Mouse (Mus musculus) thymus, postnatal 14 days (tissue): ENCODE measurements around the gene Hyal4.

Experiments
- DNase-seq: peaks from one replicate; pipeline ENCODE4 v3.0.0; 2021

Gene Hyal4

GRCm38 (mm10) chr6:24748029-24748428, at the start of gene Hyal4:
Hyal4 (plus strand) TSS chr6:24748329.
- DNase-seq, result no peak

GRCm38 (mm10) chr6:24707090-24707489, 41.0 kb upstream of the Hyal4 start:
- no peak for DNase-seq

- no peak for DNase-seq
Observed at GRCm38 (mm10) chr6:24707499-24707898, 40.6 kb upstream of the Hyal4 start.

- DNase-seq, result peak; percentile 7
Observed at GRCm38 (mm10) chr6:24721317-24722099, 26.6 kb upstream of the Hyal4 start.

- no peak for DNase-seq
Observed at GRCm38 (mm10) chr6:24728130-24728529, 20.0 kb upstream of the Hyal4 start.

GRCm38 (mm10) chr6:24732945-24733344, 15.2 kb upstream of the Hyal4 start, which contains the start of gene Hyal6:
Hyal6 (plus strand) TSS chr6:24733245.
- DNase-seq, result no peak

GRCm38 (mm10) chr6:24734565-24734964, 13.6 kb upstream of the Hyal4 start:
- DNase-seq, result no peak

- no peak for DNase-seq
Observed at GRCm38 (mm10) chr6:24759281-24759680, 11.2 kb downstream of the Hyal4 start.

GRCm38 (mm10) chr6:24766261-24766660, 18.1 kb downstream of the Hyal4 start:
- DNase-seq, result no peak

- no peak for DNase-seq
Observed at GRCm38 (mm10) chr6:24779182-24779581, 31.1 kb downstream of the Hyal4 start.

GRCm38 (mm10) chr6:24790888-24791287, 42.8 kb downstream of the Hyal4 start, which contains the start of gene Spam1:
Spam1 (plus strand) TSS chr6:24791188.
- no peak for DNase-seq
